Mouse (Mus musculus): ENCODE measurements around the gene Secisbp2. TPM values are rescaled to one million over a fixed set of nuclear protein-coding genes. Genes with fewer than 3 reads are reported as not detected.
"Not testable (repeated sequence)": the region's sequence is repeated elsewhere in the genome, so short reads cannot be mapped to it uniquely, and the experiment has no call there.

Gene Secisbp2
- polyA plus RNA-seq, 1 experiment from 2014 or later = 38.5 TPM

DNA sequence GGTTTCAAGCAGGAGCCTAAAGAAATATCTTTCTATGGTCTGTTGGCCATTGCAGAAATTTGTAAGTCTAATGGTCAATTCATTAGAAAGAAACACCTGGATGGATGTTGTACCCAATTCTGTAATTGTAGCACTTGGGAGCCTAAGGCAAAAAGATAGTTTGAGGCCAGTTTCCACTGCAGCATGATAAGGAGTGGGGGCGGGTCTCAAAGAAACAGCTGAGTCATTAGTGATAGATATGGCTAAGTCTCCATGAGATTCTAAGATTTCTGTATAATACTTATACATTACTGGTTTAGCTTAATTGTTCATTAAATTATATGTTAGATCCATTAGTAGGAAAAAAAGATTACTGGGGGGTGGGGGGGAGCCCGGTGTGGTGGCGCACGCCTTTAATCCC is 3.3 kb upstream of the Secisbp2 start:
- Histone ChIP-seq H3K9me3 (ENCODE audit: control insufficient read depth, low read length) (no peaks in the 10 kb centered on the region), H3K9ac (ENCODE audit: low read depth, low read length) (no peak overlapping the region), H3K36me3 (ENCODE audit: control insufficient read depth, insufficient read depth, low read length) (peaks cover 20% of the 10 kb centered on the region), H3K4me1 (ENCODE audit: control insufficient read depth, insufficient read depth, low read length) (peaks cover 25% of the 10 kb centered on the region), H3K4me3 (ENCODE audit: low read length) (no peak overlapping the region), H3K27ac (ENCODE audit: low read depth, low read length) (no peak overlapping the region), H3K4me2 (replicated peaks; ENCODE audit: low read depth, low read length) (no peak overlapping the region; the same call in 1 of the 2 replicates), H3K27me3 (ENCODE audit: control insufficient read depth, insufficient read depth, low read length) (no peaks in the 10 kb centered on the region)
- ATAC-seq (ENCODE audit: low FRiP score, low TSS enrichment) = no peak
- 87% methylated on average over 4 of the region's 4 CpGs for WGBS

DNA sequence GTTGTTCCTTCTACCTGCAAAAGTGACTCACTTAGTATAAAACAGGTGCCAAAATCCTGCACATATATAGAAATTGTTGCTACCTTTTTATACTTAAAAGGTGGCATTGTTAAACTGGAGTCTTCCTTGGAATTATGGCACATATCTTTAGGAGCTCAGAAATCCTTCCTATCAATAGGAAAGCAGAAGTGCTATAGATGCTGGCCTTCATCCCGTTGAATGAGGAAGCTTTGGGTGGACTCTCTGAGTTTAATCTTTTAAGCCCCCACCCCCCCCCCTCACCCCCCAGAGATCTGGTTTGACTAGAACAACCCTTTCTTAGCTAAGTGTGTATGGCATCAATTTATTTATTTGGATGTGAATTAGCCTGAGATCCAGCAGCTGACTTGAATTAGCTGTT is 1.8 kb upstream of the Secisbp2 start:
- Histone ChIP-seq H3K36me3 (ENCODE audit: control insufficient read depth, insufficient read depth, low read length) (peaks cover 32% of the 10 kb centered on the region), H3K9ac (ENCODE audit: low read depth, low read length) (no peak overlapping the region), H3K4me3 (ENCODE audit: low read length) (no peak overlapping the region), H3K4me1 (ENCODE audit: control insufficient read depth, insufficient read depth, low read length) (peaks cover 25% of the 10 kb centered on the region), H3K9me3 (ENCODE audit: control insufficient read depth, low read length) (no peaks in the 10 kb centered on the region), H3K27ac (ENCODE audit: low read depth, low read length) (no peak overlapping the region), H3K27me3 (ENCODE audit: control insufficient read depth, insufficient read depth, low read length) (no peaks in the 10 kb centered on the region), H3K4me2 (replicated peaks; ENCODE audit: low read depth, low read length) (no peak overlapping the region)
- no peak for ATAC-seq (ENCODE audit: low FRiP score, low TSS enrichment)
- 76% methylated on average over 1 of the region's 1 CpGs for WGBS

DNA sequence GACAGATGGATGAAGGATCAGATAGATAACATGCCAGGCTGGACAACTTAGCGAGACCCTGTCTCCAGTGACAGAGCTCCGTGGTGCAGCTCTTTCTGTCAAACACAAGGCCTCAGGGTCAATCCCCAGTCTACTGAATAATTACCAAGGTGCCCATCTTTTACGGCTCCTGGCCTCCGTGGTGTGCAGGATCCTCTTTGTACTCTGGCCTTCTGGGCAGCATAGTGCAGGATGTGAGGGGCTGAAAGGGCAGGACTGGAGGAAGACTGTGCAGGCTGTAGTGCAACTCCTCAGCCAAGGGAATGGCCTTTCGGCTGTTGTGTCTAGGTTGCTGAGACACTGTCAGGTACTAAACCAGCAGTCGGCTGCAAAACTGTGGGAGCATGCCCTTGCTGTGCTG is 1.7 kb downstream of the Secisbp2 start:
- Histone ChIP-seq H3K4me1 (ENCODE audit: control insufficient read depth, insufficient read depth, low read length) (peaks cover 8% of the 10 kb centered on the region), H3K27me3 (ENCODE audit: control insufficient read depth, insufficient read depth, low read length) (no peaks in the 10 kb centered on the region), H3K4me3 (ENCODE audit: low read length) (no peak overlapping the region), H3K9ac (ENCODE audit: low read depth, low read length) (no peak overlapping the region), H3K9me3 (ENCODE audit: control insufficient read depth, low read length) (no peaks in the 10 kb centered on the region), H3K4me2 (replicated peaks; ENCODE audit: low read depth, low read length) (no peak overlapping the region), H3K27ac (ENCODE audit: low read depth, low read length) (no peak overlapping the region), H3K36me3 (ENCODE audit: control insufficient read depth, insufficient read depth, low read length) (peaks cover 66% of the 10 kb centered on the region)
- WGBS = 94% methylated on average over 6 of the region's 6 CpGs
- ATAC-seq (ENCODE audit: low FRiP score, low TSS enrichment) = no peak

DNA sequence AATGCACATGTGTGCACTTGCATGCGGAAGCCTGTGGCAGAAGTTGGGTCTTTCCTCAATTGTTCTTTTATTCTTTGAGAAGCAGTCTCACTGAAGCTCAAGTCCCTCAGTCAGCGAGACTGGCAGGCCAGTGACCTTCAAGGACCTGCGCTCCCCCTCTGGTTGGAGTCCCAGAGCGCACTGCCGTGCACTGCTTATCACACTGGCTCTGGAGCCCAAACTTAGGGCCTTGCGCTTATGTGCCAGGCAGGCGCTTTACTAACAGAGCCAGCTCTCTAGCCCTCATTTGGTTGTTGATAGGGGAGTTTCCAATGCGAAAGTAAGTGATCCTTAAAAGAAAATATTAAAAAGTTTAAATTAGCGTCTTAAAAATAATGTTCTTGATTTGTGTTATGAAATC is 2.5 kb downstream of the Secisbp2 start:
- ATAC-seq (ENCODE audit: low FRiP score, low TSS enrichment) = no peak
- Histone ChIP-seq H3K4me3 (ENCODE audit: low read length) (no peak overlapping the region), H3K9ac (ENCODE audit: low read depth, low read length) (no peak overlapping the region), H3K36me3 (ENCODE audit: control insufficient read depth, insufficient read depth, low read length) (peaks cover 70% of the 10 kb centered on the region), H3K27ac (ENCODE audit: low read depth, low read length) (no peak overlapping the region), H3K27me3 (ENCODE audit: control insufficient read depth, insufficient read depth, low read length) (no peaks in the 10 kb centered on the region), H3K9me3 (ENCODE audit: control insufficient read depth, low read length) (no peaks in the 10 kb centered on the region), H3K4me1 (ENCODE audit: control insufficient read depth, insufficient read depth, low read length) (peaks cover 8% of the 10 kb centered on the region), H3K4me2 (replicated peaks; ENCODE audit: low read depth, low read length) (no peak overlapping the region)
- 94% methylated on average over 9 of the region's 9 CpGs for WGBS

- H3K4me1 ChIP-seq (ENCODE audit: control insufficient read depth, insufficient read depth, low read length) = peaks cover 5% of the 10 kb centered on the region; the same call in 1 of the 2 replicates
- no peak overlapping the region for H3K4me2 ChIP-seq (replicated peaks; ENCODE audit: low read depth, low read length)
- H3K27me3 ChIP-seq (ENCODE audit: control insufficient read depth, insufficient read depth, low read length) = no peaks in the 10 kb centered on the region
- peaks cover 73% of the 10 kb centered on the region for H3K36me3 ChIP-seq (ENCODE audit: control insufficient read depth, insufficient read depth, low read length)
- no peak overlapping the region for H3K4me3 ChIP-seq (ENCODE audit: low read length)
- ATAC-seq (ENCODE audit: low FRiP score, low TSS enrichment) = peak; percentile 44; the same call in 1 of the 2 replicates
- H3K27ac ChIP-seq (ENCODE audit: low read depth, low read length) = 0 out of 2 replicates have a peak overlapping the region, but pooled peaks have one; percentile 4
- 89% methylated on average over 13 of the region's 13 CpGs for WGBS
- H3K9me3 ChIP-seq (ENCODE audit: control insufficient read depth, low read length) = no peaks in the 10 kb centered on the region
- H3K9ac ChIP-seq (ENCODE audit: low read depth, low read length) = no peak overlapping the region
Measured at GRCm38 (mm10) chr13:51656516-51657235, 5.2 kb downstream of the Secisbp2 start.

DNA sequence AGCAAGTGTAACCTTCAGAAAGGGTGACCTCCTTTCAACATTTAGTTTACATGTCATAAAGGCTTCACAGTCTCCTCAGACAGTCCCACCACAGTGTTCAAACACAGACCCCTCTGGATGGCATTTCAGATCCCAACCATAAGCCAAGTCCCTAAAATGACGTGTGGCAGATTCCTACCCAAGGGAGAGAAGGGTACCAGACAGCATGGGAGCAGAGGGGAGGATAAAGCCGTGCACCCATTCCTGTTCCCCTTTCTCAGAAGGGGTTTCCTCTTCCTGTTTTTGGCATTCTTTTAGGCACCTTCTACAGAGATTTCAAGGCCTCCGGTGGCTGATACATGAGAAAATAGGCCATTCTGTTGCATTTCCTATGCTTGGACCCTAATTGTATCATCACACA is 6.6 kb downstream of the Secisbp2 start:
- Histone ChIP-seq H3K9ac (ENCODE audit: low read depth, low read length) (no peak overlapping the region), H3K4me2 (replicated peaks; ENCODE audit: low read depth, low read length) (no peak overlapping the region), H3K27me3 (ENCODE audit: control insufficient read depth, insufficient read depth, low read length) (no peaks in the 10 kb centered on the region), H3K27ac (ENCODE audit: low read depth, low read length) (no peak overlapping the region), H3K4me1 (ENCODE audit: control insufficient read depth, insufficient read depth, low read length) (no peaks in the 10 kb centered on the region), H3K9me3 (ENCODE audit: control insufficient read depth, low read length) (no peaks in the 10 kb centered on the region), H3K4me3 (ENCODE audit: low read length) (no peak overlapping the region), H3K36me3 (ENCODE audit: control insufficient read depth, insufficient read depth, low read length) (peaks cover 80% of the 10 kb centered on the region)
- WGBS = 93% methylated on average over 3 of the region's 3 CpGs
- ATAC-seq (ENCODE audit: low FRiP score, low TSS enrichment) = no peak

- H3K4me3 ChIP-seq (ENCODE audit: low read length) = no peak overlapping the region
- no peaks in the 10 kb centered on the region for H3K9me3 ChIP-seq (ENCODE audit: control insufficient read depth, low read length)
- WGBS = 97% methylated on average over 7 of the region's 7 CpGs
- H3K36me3 ChIP-seq (ENCODE audit: control insufficient read depth, insufficient read depth, low read length) = peaks cover 79% of the 10 kb centered on the region
- no peak overlapping the region for H3K27ac ChIP-seq (ENCODE audit: low read depth, low read length)
- no peak overlapping the region for H3K9ac ChIP-seq (ENCODE audit: low read depth, low read length)
- no peak for ATAC-seq (ENCODE audit: low FRiP score, low TSS enrichment)
- H3K4me1 ChIP-seq (ENCODE audit: control insufficient read depth, insufficient read depth, low read length) = no peaks in the 10 kb centered on the region
- no peaks in the 10 kb centered on the region for H3K27me3 ChIP-seq (ENCODE audit: control insufficient read depth, insufficient read depth, low read length)
- H3K4me2 ChIP-seq (replicated peaks; ENCODE audit: low read depth, low read length) = no peak overlapping the region
Measured at GRCm38 (mm10) chr13:51659573-51659972, 8.1 kb downstream of the Secisbp2 start.

- ATAC-seq (ENCODE audit: low FRiP score, low TSS enrichment) = no peak
- Histone ChIP-seq H3K27ac (ENCODE audit: low read depth, low read length) (no peak overlapping the region), H3K27me3 (ENCODE audit: control insufficient read depth, insufficient read depth, low read length) (no peaks in the 10 kb centered on the region), H3K9me3 (ENCODE audit: control insufficient read depth, low read length) (no peaks in the 10 kb centered on the region), H3K4me2 (replicated peaks; ENCODE audit: low read depth, low read length) (no peak overlapping the region), H3K36me3 (ENCODE audit: control insufficient read depth, insufficient read depth, low read length) (peaks cover 68% of the 10 kb centered on the region), H3K4me1 (ENCODE audit: control insufficient read depth, insufficient read depth, low read length) (no peaks in the 10 kb centered on the region), H3K4me3 (ENCODE audit: low read length) (no peak overlapping the region), H3K9ac (ENCODE audit: low read depth, low read length) (no peak overlapping the region)
- WGBS = 83% methylated on average over 2 of the region's 2 CpGs
Measured at GRCm38 (mm10) chr13:51663561-51663960, 12.1 kb downstream of the Secisbp2 start.

DNA sequence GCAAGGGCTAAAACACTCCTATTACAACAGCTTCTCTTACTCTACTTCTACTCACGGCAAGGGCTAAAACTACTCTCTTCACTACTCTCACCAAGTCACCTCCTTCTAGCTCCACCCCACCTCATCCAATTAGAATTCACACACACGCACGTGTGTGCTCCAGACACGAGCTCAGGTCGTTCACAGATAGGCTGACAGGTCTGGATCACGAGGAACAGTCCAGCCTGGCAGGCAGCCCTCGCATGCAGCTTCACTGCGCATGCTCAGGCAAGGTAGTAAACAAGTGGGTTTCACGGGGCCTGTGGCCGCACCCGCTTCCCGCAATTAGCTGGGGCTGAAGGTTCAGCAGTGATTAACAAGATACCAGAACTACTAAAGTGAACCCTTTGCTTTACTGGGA is 16.7 kb downstream of the Secisbp2 start:
- H3K4me1 ChIP-seq (ENCODE audit: control insufficient read depth, insufficient read depth, low read length); H3K9me3 ChIP-seq (ENCODE audit: control insufficient read depth, low read length); H3K27ac ChIP-seq (ENCODE audit: low read depth, low read length); H3K4me3 ChIP-seq (ENCODE audit: low read length); H3K4me2 ChIP-seq (replicated peaks; ENCODE audit: low read depth, low read length); ATAC-seq (ENCODE audit: low FRiP score, low TSS enrichment); H3K9ac ChIP-seq (ENCODE audit: low read depth, low read length); H3K27me3 ChIP-seq (ENCODE audit: control insufficient read depth, insufficient read depth, low read length): not testable (repeated sequence)
- peaks cover 60% of the 10 kb centered on the region for H3K36me3 ChIP-seq (ENCODE audit: control insufficient read depth, insufficient read depth, low read length)
- 87% methylated on average over 12 of the region's 12 CpGs for WGBS

Data from kidney, embryonic 14.5 days (tissue).